Mouse (Mus musculus) lung, adult 2 months (tissue): ENCODE results near the gene Wdfy4.

Source experiments
- CTCF ChIP-seq: fragments of 200-500 bp; IDR thresholded peaks from 2 replicates; pipeline ENCODE4 v1.5.1; 2011; ENCODE audit warnings: mild to moderate bottlenecking, low read length, control low read depth; ENCODE audit not compliant: insufficient read depth
- POLR2A ChIP-seq: fragments of 200-500 bp; IDR thresholded peaks from 2 replicates; pipeline ENCODE4 v1.6.1; 2011; ENCODE audit warnings: low read depth, mild to moderate bottlenecking, control low read depth, low read length, borderline replicate concordance; ENCODE audit errors: extremely low read depth

GRCm38 (mm10) chr14:32911187-32911586, 274.1 kb downstream of the Wdfy4 start:
- no peak for TF ChIP-seq POLR2A
- no peak for TF ChIP-seq CTCF
